Mouse (Mus musculus): ENCODE measurements around the gene Nrsn2. TPM values are rescaled to one million over a fixed set of nuclear protein-coding genes. Genes with fewer than 3 reads are reported as not detected.
"Not testable (repeated sequence)": the region's sequence is repeated elsewhere in the genome, so short reads cannot be mapped to it uniquely, and the experiment has no call there.

Nrsn2 gene
- polyA plus RNA-seq, 1 experiment from 2014 or later, result 5.5 TPM

- Histone ChIP-seq H3K4me3 (ENCODE audit: low read depth, low read length) (no peak overlapping the region), H3K27ac (ENCODE audit: low read depth, low read length) (no peak overlapping the region), H3K9ac (ENCODE audit: low read depth, low read length) (no peak overlapping the region), H3K9me3 (replicated peaks; ENCODE audit: control insufficient read depth, low read length) (no peaks in the 10 kb centered on the region), H3K4me1 (ENCODE audit: control insufficient read depth, insufficient read depth, low read length) (0 out of 2 replicates have a peak, but pooled peaks cover 3% of the 10 kb centered on the region), H3K36me3 (ENCODE audit: control insufficient read depth, insufficient read depth, low read length) (no peaks in the 10 kb centered on the region), H3K4me2 (peak overlapping the region; percentile 51), H3K27me3 (ENCODE audit: control insufficient read depth, insufficient read depth, low read length) (0 out of 2 replicates have a peak, but pooled peaks cover 2% of the 10 kb centered on the region)
- 0 out of 2 replicates have a peak, but pooled peaks have one; percentile 32 for ATAC-seq (replicated peaks; ENCODE audit: insufficient number of reproducible peaks, low FRiP score, low TSS enrichment)
- WGBS (ENCODE audit: insufficient replicate concordance), result 24% methylated on average over 14 of the region's 14 CpGs
These were observed 7.8 kb downstream of the Nrsn2 start for GRCm38 (mm10) chr2:152368532-152369140.

DNA sequence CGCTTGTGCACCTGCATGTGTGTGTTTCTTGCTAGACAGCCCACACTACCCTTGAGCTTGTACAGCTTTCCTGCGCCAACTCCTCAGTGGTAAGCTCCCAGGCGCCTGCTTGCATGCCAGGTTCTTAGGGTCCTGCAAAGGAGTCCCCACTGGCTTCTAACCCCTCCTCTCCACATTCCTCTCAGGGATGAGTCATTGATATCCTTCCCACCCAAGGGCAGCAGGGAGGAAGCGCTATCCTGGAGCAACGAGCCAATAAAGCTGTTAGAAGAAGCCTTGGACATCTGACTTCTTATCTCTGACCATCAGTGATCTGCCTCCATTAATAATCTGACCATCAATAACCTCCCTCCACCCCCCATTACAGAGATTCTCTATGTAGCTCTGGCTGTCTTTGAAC, 8.5 kb downstream of the Nrsn2 start:
- no peak overlapping the region for H3K27ac ChIP-seq (ENCODE audit: low read depth, low read length)
- H3K4me3 ChIP-seq (ENCODE audit: low read depth, low read length), result no peak overlapping the region
- no peaks in the 10 kb centered on the region for H3K9me3 ChIP-seq (replicated peaks; ENCODE audit: control insufficient read depth, low read length)
- no peak overlapping the region for H3K4me2 ChIP-seq
- no peak for ATAC-seq (replicated peaks; ENCODE audit: insufficient number of reproducible peaks, low FRiP score, low TSS enrichment)
- H3K4me1 ChIP-seq (ENCODE audit: control insufficient read depth, insufficient read depth, low read length), result 0 out of 2 replicates have a peak, but pooled peaks cover 5% of the 10 kb centered on the region
- 62% methylated on average over 5 of the region's 5 CpGs for WGBS (ENCODE audit: insufficient replicate concordance)
- no peaks in the 10 kb centered on the region for H3K36me3 ChIP-seq (ENCODE audit: control insufficient read depth, insufficient read depth, low read length)
- no peak overlapping the region for H3K9ac ChIP-seq (ENCODE audit: low read depth, low read length)
- 0 out of 2 replicates have a peak, but pooled peaks cover 2% of the 10 kb centered on the region for H3K27me3 ChIP-seq (ENCODE audit: control insufficient read depth, insufficient read depth, low read length)

DNA sequence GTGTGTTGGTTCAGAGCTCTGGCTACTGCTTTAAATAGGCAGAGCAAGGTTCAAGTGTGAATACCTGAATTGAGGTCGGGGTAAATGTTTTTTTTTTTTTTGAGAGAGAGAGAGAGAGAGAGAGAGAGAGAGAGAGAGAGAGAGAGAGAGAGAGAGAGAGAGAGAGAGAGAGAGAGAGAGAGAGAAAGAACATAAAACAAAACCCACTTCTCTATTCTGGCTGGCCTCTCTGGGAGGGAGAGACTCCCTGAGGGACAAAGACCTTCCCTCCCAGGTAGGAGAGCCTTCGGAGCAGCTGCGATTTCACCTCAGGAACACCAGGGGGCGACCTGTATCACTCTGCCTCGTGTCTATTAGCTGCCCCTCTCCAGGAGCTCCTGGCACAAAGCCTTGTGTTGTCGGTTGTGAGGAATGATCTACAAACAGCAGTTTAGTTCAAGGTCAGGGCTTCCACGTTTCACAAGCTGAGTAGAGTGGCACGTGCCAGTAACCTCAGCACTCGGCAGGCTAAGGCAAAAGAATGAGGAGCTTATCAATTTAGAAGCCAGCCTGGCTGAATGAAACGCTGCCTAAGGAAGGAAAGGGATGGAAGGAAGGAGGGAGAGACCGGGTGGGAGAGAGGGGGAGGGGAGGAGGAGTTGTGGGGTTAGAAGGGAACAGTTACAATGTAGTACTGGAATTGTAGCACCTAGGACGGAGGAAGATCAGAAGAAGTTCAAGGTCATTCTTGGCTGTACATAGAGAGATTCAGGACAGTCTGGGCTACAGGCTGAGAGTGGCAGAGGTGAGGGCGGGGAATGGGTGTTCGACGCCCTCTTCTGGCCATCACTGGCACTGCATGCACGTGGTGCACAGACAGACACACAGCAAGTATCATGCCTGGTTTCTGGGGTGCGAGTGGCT, 12.9 kb downstream of the Nrsn2 start:
- Histone ChIP-seq H3K9ac (ENCODE audit: low read depth, low read length) (peak overlapping the region; percentile 36; the same call in 1 of the 2 replicates), H3K27ac (ENCODE audit: low read depth, low read length) (peak overlapping the region; percentile 71), H3K4me2 (peak overlapping the region; percentile 58), H3K4me3 (ENCODE audit: low read depth, low read length) (peak overlapping the region; percentile 25), H3K9me3 (replicated peaks; ENCODE audit: control insufficient read depth, low read length) (no peaks in the 10 kb centered on the region), H3K36me3 (ENCODE audit: control insufficient read depth, insufficient read depth, low read length) (no peaks in the 10 kb centered on the region), H3K4me1 (ENCODE audit: control insufficient read depth, insufficient read depth, low read length) (peaks cover 14% of the 10 kb centered on the region), H3K27me3 (ENCODE audit: control insufficient read depth, insufficient read depth, low read length) (no peaks in the 10 kb centered on the region)
- WGBS (ENCODE audit: insufficient replicate concordance), result 11% methylated on average over 17 of the region's 17 CpGs
- ATAC-seq (replicated peaks; ENCODE audit: insufficient number of reproducible peaks, low FRiP score, low TSS enrichment), result peak; percentile 61

- no peak overlapping the region for H3K27ac ChIP-seq (ENCODE audit: low read depth, low read length)
- H3K4me3 ChIP-seq (ENCODE audit: low read depth, low read length), result no peak overlapping the region
- WGBS (ENCODE audit: insufficient replicate concordance), result 87% methylated on average over 8 of the region's 8 CpGs
- H3K4me2 ChIP-seq, result no peak overlapping the region
- ATAC-seq (replicated peaks; ENCODE audit: insufficient number of reproducible peaks, low FRiP score, low TSS enrichment), result no peak
- no peaks in the 10 kb centered on the region for H3K36me3 ChIP-seq (ENCODE audit: control insufficient read depth, insufficient read depth, low read length)
- H3K9ac ChIP-seq (ENCODE audit: low read depth, low read length), result no peak overlapping the region
- H3K27me3 ChIP-seq (ENCODE audit: control insufficient read depth, insufficient read depth, low read length), result no peaks in the 10 kb centered on the region
- no peaks in the 10 kb centered on the region for H3K9me3 ChIP-seq (replicated peaks; ENCODE audit: control insufficient read depth, low read length)
- peaks cover 17% of the 10 kb centered on the region for H3K4me1 ChIP-seq (ENCODE audit: control insufficient read depth, insufficient read depth, low read length)
These were observed 15.2 kb downstream of the Nrsn2 start for GRCm38 (mm10) chr2:152361193-152361592.

GRCm38 (mm10) chr2:152360271-152360775, 16.1 kb downstream of the Nrsn2 start:
- peaks cover 17% of the 10 kb centered on the region for H3K4me1 ChIP-seq (ENCODE audit: control insufficient read depth, insufficient read depth, low read length)
- no peak overlapping the region for H3K27ac ChIP-seq (ENCODE audit: low read depth, low read length)
- no peak overlapping the region for H3K4me3 ChIP-seq (ENCODE audit: low read depth, low read length)
- WGBS (ENCODE audit: insufficient replicate concordance), result 39% methylated on average over 7 of the region's 7 CpGs
- H3K27me3 ChIP-seq (ENCODE audit: control insufficient read depth, insufficient read depth, low read length), result no peaks in the 10 kb centered on the region
- 0 out of 2 replicates have a peak overlapping the region, but pooled peaks have one; percentile 22 for H3K9ac ChIP-seq (ENCODE audit: low read depth, low read length)
- no peak for ATAC-seq (replicated peaks; ENCODE audit: insufficient number of reproducible peaks, low FRiP score, low TSS enrichment)
- no peaks in the 10 kb centered on the region for H3K36me3 ChIP-seq (ENCODE audit: control insufficient read depth, insufficient read depth, low read length)
- no peak overlapping the region for H3K4me2 ChIP-seq
- no peaks in the 10 kb centered on the region for H3K9me3 ChIP-seq (replicated peaks; ENCODE audit: control insufficient read depth, low read length)

DNA sequence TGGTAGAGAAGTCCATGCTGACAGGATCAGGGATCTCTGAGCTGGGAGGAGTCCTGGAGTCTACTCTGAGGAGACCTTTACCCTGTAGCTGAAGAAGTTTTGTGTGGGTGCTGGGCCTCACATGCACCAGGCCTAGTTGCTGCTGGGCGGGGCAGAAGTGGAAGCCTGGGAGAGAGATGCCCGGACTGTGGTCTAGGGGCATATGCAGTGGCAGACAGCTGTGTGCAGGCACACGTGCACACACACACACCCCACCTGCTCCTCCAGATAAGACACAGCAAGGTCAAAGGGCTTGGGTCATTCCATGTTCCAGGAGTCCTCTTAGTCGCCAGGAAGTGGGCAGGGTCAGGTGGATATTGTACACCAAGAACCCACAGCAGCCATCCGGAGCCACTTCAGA, 16.8 kb downstream of the Nrsn2 start:
- WGBS (ENCODE audit: insufficient replicate concordance), result 53% methylated on average over 5 of the region's 5 CpGs
- H3K4me2 ChIP-seq, result no peak overlapping the region; the same call in 1 of the 2 replicates
- no peak overlapping the region for H3K4me3 ChIP-seq (ENCODE audit: low read depth, low read length)
- H3K36me3 ChIP-seq (ENCODE audit: control insufficient read depth, insufficient read depth, low read length), result no peaks in the 10 kb centered on the region
- peaks cover 17% of the 10 kb centered on the region for H3K4me1 ChIP-seq (ENCODE audit: control insufficient read depth, insufficient read depth, low read length)
- 0 out of 2 replicates have a peak overlapping the region, but pooled peaks have one; percentile 22 for H3K9ac ChIP-seq (ENCODE audit: low read depth, low read length)
- H3K9me3 ChIP-seq (replicated peaks; ENCODE audit: control insufficient read depth, low read length), result no peaks in the 10 kb centered on the region
- 0 out of 2 replicates have a peak overlapping the region, but pooled peaks have one; percentile 29 for H3K27ac ChIP-seq (ENCODE audit: low read depth, low read length)
- no peaks in the 10 kb centered on the region for H3K27me3 ChIP-seq (ENCODE audit: control insufficient read depth, insufficient read depth, low read length)
- peak; percentile 50; the same call in 1 of the 2 replicates for ATAC-seq (replicated peaks; ENCODE audit: insufficient number of reproducible peaks, low FRiP score, low TSS enrichment)

DNA sequence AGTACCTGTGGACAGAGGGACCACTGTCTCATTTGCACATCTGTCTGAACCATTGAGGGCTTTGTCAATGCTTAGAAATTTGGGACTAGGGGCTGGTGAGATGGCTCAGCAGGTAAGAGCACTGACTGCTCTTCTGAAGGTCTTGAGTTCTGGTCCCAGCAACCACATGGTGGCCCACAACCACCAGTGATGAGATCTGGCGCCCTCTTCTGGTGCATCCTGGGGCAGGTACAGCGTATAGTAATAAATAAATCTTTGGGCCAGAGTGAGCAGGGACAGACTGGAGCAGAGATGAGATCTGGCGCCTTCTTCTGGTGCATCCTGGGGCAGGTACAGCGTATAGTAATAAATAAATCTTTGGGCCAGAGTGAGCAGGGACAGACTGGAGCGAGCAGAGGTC, 17.5 kb downstream of the Nrsn2 start:
- H3K36me3 ChIP-seq (ENCODE audit: control insufficient read depth, insufficient read depth, low read length); H3K27ac ChIP-seq (ENCODE audit: low read depth, low read length); H3K4me2 ChIP-seq; ATAC-seq (replicated peaks; ENCODE audit: insufficient number of reproducible peaks, low FRiP score, low TSS enrichment); H3K9me3 ChIP-seq (replicated peaks; ENCODE audit: control insufficient read depth, low read length); H3K9ac ChIP-seq (ENCODE audit: low read depth, low read length); H3K27me3 ChIP-seq (ENCODE audit: control insufficient read depth, insufficient read depth, low read length); H3K4me3 ChIP-seq (ENCODE audit: low read depth, low read length): not testable (repeated sequence)
- WGBS (ENCODE audit: insufficient replicate concordance), result 75% methylated on average over 5 of the region's 5 CpGs
- H3K4me1 ChIP-seq (ENCODE audit: control insufficient read depth, insufficient read depth, low read length), result peaks cover 17% of the 10 kb centered on the region

DNA sequence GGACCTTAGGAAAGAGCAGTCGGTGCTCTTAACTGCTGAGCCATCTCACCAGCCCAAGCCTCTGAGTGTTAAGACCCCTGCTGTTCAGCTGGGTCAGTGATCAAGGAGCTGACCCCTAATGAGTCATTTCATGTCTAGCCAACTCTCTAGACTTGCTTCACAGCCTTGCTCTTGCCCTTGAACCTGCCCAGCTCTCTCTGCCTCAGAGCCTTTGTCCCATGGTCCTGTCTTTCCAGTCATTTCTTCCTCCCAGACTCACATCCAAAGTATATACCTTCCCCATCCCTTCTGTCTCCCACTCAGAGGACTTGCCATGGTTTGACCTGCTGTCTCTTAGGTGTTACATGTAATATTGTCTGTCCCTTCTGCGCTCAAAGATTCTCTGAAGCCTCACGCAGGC, 19.2 kb downstream of the Nrsn2 start:
- no peak overlapping the region for H3K4me3 ChIP-seq (ENCODE audit: low read depth, low read length)
- H3K27me3 ChIP-seq (ENCODE audit: control insufficient read depth, insufficient read depth, low read length), result no peaks in the 10 kb centered on the region
- H3K36me3 ChIP-seq (ENCODE audit: control insufficient read depth, insufficient read depth, low read length), result no peaks in the 10 kb centered on the region
- no peak overlapping the region for H3K27ac ChIP-seq (ENCODE audit: low read depth, low read length)
- H3K4me2 ChIP-seq, result no peak overlapping the region
- H3K4me1 ChIP-seq (ENCODE audit: control insufficient read depth, insufficient read depth, low read length), result peaks cover 12% of the 10 kb centered on the region
- no peak for ATAC-seq (replicated peaks; ENCODE audit: insufficient number of reproducible peaks, low FRiP score, low TSS enrichment)
- H3K9me3 ChIP-seq (replicated peaks; ENCODE audit: control insufficient read depth, low read length), result no peaks in the 10 kb centered on the region
- H3K9ac ChIP-seq (ENCODE audit: low read depth, low read length), result no peak overlapping the region
- WGBS (ENCODE audit: insufficient replicate concordance), result 77% methylated on average over 3 of the region's 3 CpGs
